Mouse (Mus musculus) megakaryocyte progenitor cell, adult 5-6 weeks (primary cell): Measurements from ENCODE around the gene Pard3b. TPM values are rescaled to one million over a fixed set of nuclear protein-coding genes. Genes with fewer than 3 reads are reported as not detected.
A peak's percentile ranks its signal among the peaks of the same experiment; 100 is the strongest.

Experiments
- ATAC-seq: replicated peaks from 2 replicates; pipeline ENCODE4 v1.8.0; 2016; ENCODE audit warnings: mild to moderate bottlenecking, moderate TSS enrichment, inconsistent platforms; ENCODE audit not compliant: poor library complexity
- total RNA-seq, 2 experiments: library from RNA; stranded (forward) in 1 of 2; stranded (reverse) in 1 of 2; fragments of 157-497, 149-512 nt in 1 of 2; fragments of 200-1000 nt in 1 of 2; gene quantifications; 2 replicates each; pipeline versions ENCODE4 v1.2.3 to v1.2.4; 2015 to 2017

Gene Pard3b
- total RNA-seq, 2 experiments from 2014 or later, result 1.4 to 3.0 TPM

DNA sequence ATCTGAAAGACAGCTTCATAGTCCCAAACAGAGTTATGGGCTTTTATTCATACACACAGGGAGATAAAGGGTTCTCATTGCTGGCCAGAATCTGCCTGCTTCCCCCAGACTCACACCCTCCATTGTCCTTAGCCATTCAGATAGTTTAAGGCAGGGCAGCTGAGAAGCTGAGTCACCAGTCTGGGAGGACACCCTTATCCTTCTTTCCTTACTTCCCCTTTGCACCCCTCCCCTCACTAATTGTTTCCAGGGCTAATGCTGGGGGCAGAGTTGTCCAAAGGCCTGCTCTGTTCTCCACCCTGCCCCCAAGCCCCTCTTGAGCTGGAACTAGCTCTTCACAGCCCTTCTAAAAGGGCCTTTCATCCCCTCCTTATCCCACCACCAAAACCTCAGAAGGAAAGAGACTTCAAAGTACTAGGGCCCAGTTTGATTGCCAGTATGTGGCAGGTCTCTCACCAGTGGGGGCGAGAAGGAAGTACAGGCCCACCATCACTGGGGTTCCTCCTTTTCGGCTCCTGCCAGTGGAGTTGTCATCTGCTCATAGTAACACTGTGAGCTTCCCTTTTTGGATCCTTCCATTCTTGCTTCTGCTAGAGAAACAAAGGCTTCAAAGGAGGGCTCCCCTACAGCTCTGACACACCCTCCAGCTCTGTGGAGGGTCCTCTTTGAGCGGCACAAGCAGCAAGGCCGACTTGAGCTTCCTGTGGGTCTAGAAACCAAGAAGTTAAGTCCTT lies 1040.2 kb downstream of the Pard3b start:
- peak; percentile 85 for ATAC-seq

GRCm38 (mm10) chr1:62679466-62679865 lies 1040.8 kb downstream of the Pard3b start:
- ATAC-seq, result peak; percentile 86

GRCm38 (mm10) chr1:62682456-62683385 lies 1044.1 kb downstream of the Pard3b start:
- no peak for ATAC-seq

- no peak for ATAC-seq
These were observed 1044.9 kb downstream of the Pard3b start for GRCm38 (mm10) chr1:62683498-62683897.

DNA sequence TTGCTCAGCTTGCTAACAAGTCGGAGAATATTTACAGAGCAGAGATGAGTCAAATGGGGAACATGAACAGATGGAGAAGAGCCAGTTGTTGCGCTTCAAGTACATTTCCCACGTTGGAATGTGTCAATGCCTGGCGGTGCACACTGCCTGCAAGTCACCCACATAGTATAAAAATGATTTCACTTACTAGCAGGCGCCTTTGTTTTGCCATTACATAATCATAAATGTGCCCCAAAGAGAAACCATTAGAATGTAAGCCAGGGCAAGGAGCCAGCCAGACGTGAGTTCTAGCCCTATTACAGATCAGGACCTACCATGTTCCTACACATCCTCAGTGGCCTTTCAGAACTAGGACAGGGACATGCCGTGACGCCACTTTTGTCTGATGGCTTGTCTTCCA lies 1048.9 kb downstream of the Pard3b start:
- ATAC-seq, result no peak

DNA sequence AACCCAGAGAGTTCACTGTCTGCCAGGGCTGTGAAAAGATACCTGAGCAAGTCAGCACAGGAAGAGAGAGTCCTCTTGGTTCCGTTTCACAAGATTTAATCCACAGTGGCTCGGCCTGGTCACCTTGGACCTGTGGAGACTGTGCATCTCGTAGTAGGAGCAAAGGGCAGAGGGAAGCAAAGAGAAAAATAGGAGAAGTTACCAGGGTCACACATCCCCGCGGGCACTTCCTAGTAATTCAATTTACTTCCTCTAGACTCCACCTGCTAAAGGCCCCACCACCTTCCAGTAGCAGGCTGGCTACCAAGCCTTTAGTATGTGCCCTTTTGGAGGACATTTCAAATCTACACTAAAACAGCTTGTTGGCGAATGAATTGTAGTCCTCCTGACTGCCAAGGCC lies 1052.6 kb downstream of the Pard3b start:
- peak; percentile 71 for ATAC-seq
